Mouse (Mus musculus) liver, adult 2 months (tissue): ENCODE results near the gene Myo16. TPM values are rescaled to one million over a fixed set of nuclear protein-coding genes. Genes with fewer than 3 reads are reported as not detected.

Experiments used
- DNase-seq: peaks from one replicate; pipeline ENCODE4 v3.0.0-alpha.2; 2011; ENCODE audit warnings: low read depth, low spot score; ENCODE audit errors: extremely low read depth
- H3K27ac ChIP-seq: fragments of 200-500 bp; replicated peaks from 2 replicates; pipeline ENCODE4 v1.5.1; 2012; ENCODE audit warnings: low read depth, mild to moderate bottlenecking, control low read depth, inconsistent platforms, low read length; ENCODE audit not compliant: insufficient read depth
- H3K27me3 ChIP-seq: fragments of 200-500 bp; 2 replicates; pipeline ENCODE4 v1.6.1; 2012; ENCODE audit warnings: mild to moderate bottlenecking, moderate library complexity, low read length, inconsistent platforms; ENCODE audit not compliant: control insufficient read depth, insufficient read depth
- H3K36me3 ChIP-seq: fragments of 200-500 bp; 2 replicates; pipeline ENCODE4 v1.6.1; 2012; ENCODE audit warnings: low read length, inconsistent platforms; ENCODE audit not compliant: control insufficient read depth, insufficient read depth
- H3K4me1 ChIP-seq: fragments of 200-500 bp; 2 replicates; pipeline ENCODE4 v1.6.1; 2011; ENCODE audit warnings: low read length; ENCODE audit not compliant: control insufficient read depth, insufficient read depth
- H3K4me3 ChIP-seq: fragments of 200-500 bp; 2 replicates; pipeline ENCODE4 v1.5.1; 2011; ENCODE audit warnings: low read depth, mild to moderate bottlenecking, control low read depth, low read length, moderate library complexity; ENCODE audit not compliant: insufficient read depth
- H3K79me2 ChIP-seq: fragments of 200-500 bp; 2 replicates; pipeline ENCODE4 v1.6.1; 2012; ENCODE audit warnings: inconsistent platforms, mild to moderate bottlenecking, low read length, moderate library complexity; ENCODE audit not compliant: control insufficient read depth, insufficient read depth
- H3K9ac ChIP-seq: fragments of 200-500 bp; 2 replicates; pipeline ENCODE4 v1.6.1; 2012; ENCODE audit warnings: low read depth, mild to moderate bottlenecking, control low read depth, inconsistent platforms, low read length
- CTCF ChIP-seq: fragments of 200-500 bp; IDR thresholded peaks from 2 replicates; pipeline ENCODE4 v1.5.1; 2011; ENCODE audit warnings: low read depth, low read length, control low read depth
- POLR2A ChIP-seq: fragments of 200-500 bp; IDR thresholded peaks from 2 replicates; pipeline ENCODE4 v1.6.1; 2011; ENCODE audit warnings: low read length, control low read depth; ENCODE audit not compliant: insufficient read depth; ENCODE audit errors: extremely low read depth
- WGBS: fragments of 180-500 bp; shearing (Covaris S2); methylation state at CpG from one replicate; pipeline ENCODE4 v1.1.7; 2018; 5-methylcytosine and 5-hydroxymethylcytosine counted together
- polyA plus RNA-seq: library from polyadenylated mRNA; depleted of rRNA; stranded (reverse); fragments of >200 nt; gene quantifications from 2 replicates; pipeline ENCODE4 v1.2.3, GENCODE M21; 2012
- total RNA-seq: library from RNA; depleted of rRNA; stranded (reverse); fragments of >200 nt; gene quantifications from 2 replicates; pipeline ENCODE4 v1.2.3, GENCODE M21; 2014

The Myo16 gene
- total and polyA plus RNA-seq, 2 experiments, result not detected

GRCm38 (mm10) chr8:10598889-10599288 is 445.2 kb downstream of the Myo16 start:
- TF ChIP-seq POLR2A, result no peak
- no peak for TF ChIP-seq CTCF
- Histone ChIP-seq H3K27ac (no peak overlapping the region), H3K4me1 (no peaks in the 10 kb centered on the region; the same call in 1 of the 2 replicates), H3K79me2 (no peaks in the 10 kb centered on the region), H3K27me3 (no peaks in the 10 kb centered on the region), H3K36me3 (no peaks in the 10 kb centered on the region), H3K4me3 (no peak overlapping the region), H3K9ac (no peak overlapping the region)
- DNase-seq, result no peak
- WGBS, result 65% methylated on average over 5 of the region's 5 CpGs

GRCm38 (mm10) chr8:10606028-10606815 is 452.5 kb downstream of the Myo16 start:
- Histone ChIP-seq H3K9ac (no peak overlapping the region), H3K27ac (no peak overlapping the region), H3K36me3 (no peaks in the 10 kb centered on the region), H3K4me3 (no peak overlapping the region), H3K27me3 (no peaks in the 10 kb centered on the region), H3K4me1 (no peaks in the 10 kb centered on the region), H3K79me2 (no peaks in the 10 kb centered on the region)
- TF ChIP-seq POLR2A, result no peak
- no peak for TF ChIP-seq CTCF
- WGBS, result 72% methylated on average over 12 of the region's 12 CpGs
- DNase-seq, result no peak

- Histone ChIP-seq H3K9ac (no peak overlapping the region), H3K27me3 (no peaks in the 10 kb centered on the region), H3K4me1 (no peaks in the 10 kb centered on the region), H3K27ac (no peak overlapping the region), H3K4me3 (no peak overlapping the region), H3K36me3 (no peaks in the 10 kb centered on the region), H3K79me2 (no peaks in the 10 kb centered on the region)
- no peak for TF ChIP-seq CTCF
- no peak for TF ChIP-seq POLR2A
- 70% methylated on average over 4 of the region's 4 CpGs for WGBS
- no peak for DNase-seq
Observed at GRCm38 (mm10) chr8:10606816-10607209, 453.1 kb downstream of the Myo16 start.

GRCm38 (mm10) chr8:10611636-10612035 is 457.9 kb downstream of the Myo16 start:
- WGBS, result 75% methylated on average over 5 of the region's 5 CpGs
- H3K36me3 ChIP-seq, result no peaks in the 10 kb centered on the region
- no peak overlapping the region for H3K27ac ChIP-seq
- no peak for DNase-seq
- no peaks in the 10 kb centered on the region for H3K27me3 ChIP-seq
- H3K9ac ChIP-seq, result no peak overlapping the region
- H3K4me3 ChIP-seq, result no peak overlapping the region
- no peaks in the 10 kb centered on the region for H3K4me1 ChIP-seq
- H3K79me2 ChIP-seq, result no peaks in the 10 kb centered on the region
- TF ChIP-seq POLR2A (no peak), CTCF (no peak)

- no peaks in the 10 kb centered on the region for H3K36me3 ChIP-seq
- H3K27me3 ChIP-seq, result no peaks in the 10 kb centered on the region
Observed at GRCm38 (mm10) chr8:10613371-10613770, 459.7 kb downstream of the Myo16 start.

GRCm38 (mm10) chr8:10619689-10620088 is 466.0 kb downstream of the Myo16 start:
- Histone ChIP-seq H3K27me3 (no peaks in the 10 kb centered on the region), H3K36me3 (no peaks in the 10 kb centered on the region), H3K4me1 (no peaks in the 10 kb centered on the region), H3K9ac (no peak overlapping the region), H3K4me3 (no peak overlapping the region), H3K27ac (no peak overlapping the region), H3K79me2 (no peaks in the 10 kb centered on the region)
- peak; percentile 26 for DNase-seq
- WGBS, result 83% methylated on average over 2 of the region's 2 CpGs
- TF ChIP-seq CTCF (no peak), POLR2A (no peak)

More at GRCm38 (mm10) chr8:10613371-10613770, 459.7 kb downstream of the Myo16 start:
- Histone ChIP-seq H3K4me3 (no peak overlapping the region), H3K4me1 (no peaks in the 10 kb centered on the region), H3K27ac (no peak overlapping the region), H3K9ac (no peak overlapping the region), H3K79me2 (no peaks in the 10 kb centered on the region)
- whole genome bisulfite sequencing, result 75% methylated on average over 2 of the region's 2 CpGs
- TF ChIP-seq POLR2A, result no peak
- TF ChIP-seq CTCF, result no peak
- DNase-seq, result no peak
